Mouse (Mus musculus) midbrain, postnatal 0 days (tissue): ENCODE measurements at regions not wholly inside any gene's neighbourhood (a gene's known extent, or its start where the extent isn't known, plus 50 kb on each side); places are given as distances from the start of the nearest gene placed in this dataset.

Experiments
- ATAC-seq: fragments of 200-750 bp; cut with Nextera tagmentation; 2 replicates; pipeline ENCODE4 v1.8.0; 2017; ENCODE audit warnings: moderate number of reproducible peaks, mild to moderate bottlenecking, moderate TSS enrichment, moderate library complexity; ENCODE audit not compliant: low FRiP score
- DNase-seq: peaks from one replicate; pipeline ENCODE4 v3.0.0-alpha.2; 2015; ENCODE audit warnings: low spot score
- H3K27ac ChIP-seq: fragments of 300-500 bp; sonication (generic); 2 replicates; pipeline ENCODE4 v1.5.1; 2014; ENCODE audit warnings: low read depth, mild to moderate bottlenecking, low read length, mixed read lengths
- H3K27me3 ChIP-seq: fragments of 300-500 bp; sonication (generic); 2 replicates; pipeline ENCODE4 v1.6.1; 2014; ENCODE audit warnings: low read length, control low read depth, mixed read lengths; ENCODE audit not compliant: insufficient read depth
- H3K36me3 ChIP-seq: fragments of 300-500 bp; sonication (generic); 2 replicates; pipeline ENCODE4 v1.6.1; 2014; ENCODE audit warnings: low read length, control low read depth, mixed read lengths; ENCODE audit not compliant: insufficient read depth
- H3K4me1 ChIP-seq: fragments of 300-500 bp; sonication (generic); 2 replicates; pipeline ENCODE4 v1.6.1; 2014; ENCODE audit warnings: mild to moderate bottlenecking, control low read depth, antibody characterized with exemption, low read length, mixed read lengths; ENCODE audit not compliant: insufficient read depth
- H3K4me2 ChIP-seq: fragments of 300-500 bp; sonication (generic); 2 replicates; pipeline ENCODE4 v1.6.1; 2014; ENCODE audit warnings: low read depth, mild to moderate bottlenecking, low read length, mixed read lengths; ENCODE audit not compliant: poor library complexity, severe bottlenecking
- H3K4me3 ChIP-seq: fragments of 300-500 bp; sonication (generic); 2 replicates; pipeline ENCODE4 v1.5.1; 2014; ENCODE audit warnings: low read depth, mild to moderate bottlenecking, low read length, moderate library complexity
- H3K9ac ChIP-seq: fragments of 300-500 bp; sonication (generic); replicated peaks from 2 replicates; pipeline ENCODE4 v1.6.1; 2014; ENCODE audit warnings: mild to moderate bottlenecking, low read length, moderate library complexity, mixed read lengths; ENCODE audit not compliant: poor library complexity, severe bottlenecking
- H3K9me3 ChIP-seq: fragments of 300-500 bp; sonication (generic); 2 replicates; pipeline ENCODE4 v1.6.1; 2016; ENCODE audit warnings: low read length, control low read depth
- CTCF ChIP-seq: IDR thresholded peaks from 2 replicates; pipeline ENCODE4 v1.5.1; 2016; ENCODE audit warnings: antibody characterized with exemption, mild to moderate bottlenecking
- WGBS: fragments of 180-500 bp; shearing (Covaris S2); extraction: QIAGEN DNeasy Blood & Tissue Kit; methylation state at CpG from one replicate; pipeline ENCODE4 v1.1.7; 2014; 5-methylcytosine and 5-hydroxymethylcytosine counted together

DNA sequence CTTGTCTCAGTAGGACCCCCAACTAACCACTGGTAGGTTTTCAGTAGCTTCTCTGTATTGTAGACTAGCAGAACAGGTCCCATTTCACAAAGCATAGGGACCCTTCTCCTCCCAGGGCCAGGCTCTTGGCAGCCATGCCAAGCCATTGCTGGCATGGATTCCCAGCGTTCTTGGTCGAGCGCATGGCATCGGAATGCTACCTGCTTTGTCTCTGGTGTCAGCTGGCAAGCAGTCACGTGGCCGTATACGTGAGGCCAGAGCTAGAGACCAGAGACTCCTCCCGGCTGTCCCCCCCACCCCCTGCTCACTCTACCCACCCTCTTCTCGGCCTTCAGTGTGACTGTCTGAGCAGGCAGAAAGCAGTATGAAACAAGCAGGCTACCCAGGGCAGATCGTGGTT lies 56.9 kb upstream of the Ppara start:
- peaks cover 2% of the 10 kb centered on the region; the same call in 1 of the 2 replicates for H3K36me3 ChIP-seq
- DNase-seq: peak; percentile 88
- no peak for TF ChIP-seq CTCF
- H3K9me3 ChIP-seq: no peaks in the 10 kb centered on the region
- H3K4me3 ChIP-seq: peak overlapping the region; percentile 26; the same call in 1 of the 2 replicates
- 55% methylated on average over 10 of the region's 10 CpGs for WGBS
- peak overlapping the region; percentile 25 for H3K9ac ChIP-seq
- H3K27ac ChIP-seq: peak overlapping the region; percentile 74
- H3K27me3 ChIP-seq: no peaks in the 10 kb centered on the region
- ATAC-seq: no peak
- peak overlapping the region; percentile 87 for H3K4me2 ChIP-seq
- H3K4me1 ChIP-seq: peaks cover 11% of the 10 kb centered on the region; the same call in 1 of the 2 replicates

- H3K27ac ChIP-seq: peak overlapping the region; percentile 74
- ATAC-seq (peak; percentile 11; the same call in 1 of the 2 replicates), DNase-seq (no peak)
- peak overlapping the region; percentile 25 for H3K9ac ChIP-seq
- peaks cover 2% of the 10 kb centered on the region; the same call in 1 of the 2 replicates for H3K36me3 ChIP-seq
- no peak for TF ChIP-seq CTCF
- H3K27me3 ChIP-seq: no peaks in the 10 kb centered on the region
- peak overlapping the region; percentile 26 for H3K4me3 ChIP-seq
- WGBS: 77% methylated on average over 15 of the region's 15 CpGs
- H3K9me3 ChIP-seq: no peaks in the 10 kb centered on the region
- peak overlapping the region; percentile 87 for H3K4me2 ChIP-seq
- peaks cover 9% of the 10 kb centered on the region; the same call in 1 of the 2 replicates for H3K4me1 ChIP-seq
These were observed 56.4 kb upstream of the Ppara start for GRCm38 (mm10) chr15:85678351-85678895.

DNA sequence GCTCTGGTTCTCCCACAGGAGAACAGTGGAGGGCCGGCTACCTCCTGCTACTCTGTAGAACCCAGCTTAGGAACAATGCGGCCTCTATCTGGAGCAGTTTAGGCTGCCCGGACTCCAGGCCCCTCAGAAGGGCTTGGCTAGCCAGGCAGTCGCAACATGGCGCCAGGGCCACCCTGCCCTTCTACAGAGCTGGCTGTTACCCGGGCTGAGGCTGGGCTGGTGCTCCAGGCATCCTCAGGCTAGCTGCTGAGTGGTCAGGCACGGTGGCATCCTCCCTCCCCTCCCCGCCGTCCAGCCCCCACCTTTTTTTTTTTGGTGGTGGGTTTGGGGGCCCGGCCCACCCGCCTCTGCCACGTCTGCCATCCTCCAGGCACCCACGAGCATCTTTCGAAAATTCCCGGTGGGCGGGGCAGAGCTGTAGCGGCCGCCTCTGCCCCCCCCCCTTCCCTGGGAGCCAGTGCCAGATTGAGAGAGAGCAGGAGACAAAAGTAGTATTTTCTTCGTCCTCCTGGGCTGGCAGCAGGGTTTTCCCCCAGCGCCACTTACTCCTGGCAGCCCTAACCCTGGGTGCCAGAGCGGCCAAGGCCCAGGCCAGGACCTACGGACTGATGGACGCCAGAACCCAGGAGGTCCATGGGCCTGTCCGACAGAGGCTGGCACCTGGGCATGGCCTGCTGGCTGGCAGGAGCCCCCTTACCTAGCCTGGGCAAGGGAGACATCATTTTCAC lies 55.6 kb upstream of the Ppara start:
- Histone ChIP-seq H3K27me3 (no peaks in the 10 kb centered on the region), H3K36me3 (peaks cover 6% of the 10 kb centered on the region), H3K9me3 (no peaks in the 10 kb centered on the region), H3K4me1 (peaks cover 7% of the 10 kb centered on the region; the same call in 1 of the 2 replicates), H3K27ac (peak overlapping the region; percentile 74), H3K9ac (peak overlapping the region; percentile 25), H3K4me3 (peak overlapping the region; percentile 26), H3K4me2 (peak overlapping the region; percentile 87)
- TF ChIP-seq CTCF: no peak
- WGBS: 68% methylated on average over 23 of the region's 24 CpGs
- ATAC-seq (peak; percentile 76), DNase-seq (peak; percentile 81)

DNA sequence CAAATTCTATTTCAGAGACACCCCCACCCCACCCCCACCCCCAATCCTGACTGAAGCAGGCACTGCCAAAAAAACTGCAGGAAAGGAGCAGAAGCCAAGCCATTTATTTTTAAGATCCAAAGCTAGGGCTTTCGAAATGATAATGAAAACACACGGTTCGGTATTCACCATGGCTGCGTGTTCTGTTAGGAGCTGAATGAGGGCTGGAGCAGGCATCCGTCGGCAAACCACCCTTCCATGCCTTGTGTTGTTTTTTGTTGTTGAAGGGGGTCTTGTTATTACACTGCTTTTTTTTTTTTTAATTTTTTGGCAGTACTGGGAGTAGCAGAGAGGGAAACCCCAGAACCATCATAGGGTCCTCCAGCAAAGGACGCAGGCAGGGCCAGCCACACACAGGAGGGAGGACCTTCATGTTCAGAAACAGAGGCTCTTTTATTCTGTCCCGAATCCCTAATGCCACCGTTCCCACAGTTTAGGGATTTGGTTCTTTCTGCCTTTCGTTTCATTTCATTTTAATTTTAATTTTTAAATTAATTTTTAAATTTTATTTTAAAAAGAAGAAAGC lies 54.8 kb upstream of the Ppara start:
- H3K4me1 ChIP-seq: 0 out of 2 replicates have a peak, but pooled peaks cover 5% of the 10 kb centered on the region
- no peak for DNase-seq
- 45% methylated on average over 10 of the region's 10 CpGs for WGBS

GRCm38 (mm10) chr15:85680460-85681224 lies 54.1 kb upstream of the Ppara start:
- no peaks in the 10 kb centered on the region for H3K27me3 ChIP-seq
- H3K9me3 ChIP-seq: no peaks in the 10 kb centered on the region
- ATAC-seq (no peak), DNase-seq (no peak)
- 33% methylated on average over 13 of the region's 13 CpGs for WGBS
- peak overlapping the region; percentile 74 for H3K27ac ChIP-seq
- 0 out of 2 replicates have a peak, but pooled peaks cover 3% of the 10 kb centered on the region for H3K4me1 ChIP-seq
- H3K4me2 ChIP-seq: peak overlapping the region; percentile 87
- H3K9ac ChIP-seq: peak overlapping the region; percentile 45
- H3K36me3 ChIP-seq: peaks cover 17% of the 10 kb centered on the region
- H3K4me3 ChIP-seq: peak overlapping the region; percentile 26
- TF ChIP-seq CTCF: no peak

More for the DNA sequence above, 54.8 kb upstream of the Ppara start:
- TF ChIP-seq CTCF: no peak
- no peak for ATAC-seq
- no peaks in the 10 kb centered on the region for H3K9me3 ChIP-seq
- H3K4me2 ChIP-seq: peak overlapping the region; percentile 87
- peak overlapping the region; percentile 45; the same call in 1 of the 2 replicates for H3K9ac ChIP-seq
- H3K27me3 ChIP-seq: no peaks in the 10 kb centered on the region
- peaks cover 13% of the 10 kb centered on the region for H3K36me3 ChIP-seq
- peak overlapping the region; percentile 74 for H3K27ac ChIP-seq
- peak overlapping the region; percentile 26 for H3K4me3 ChIP-seq
